Comparison of ENCODE assay signal across 10 mouse cellular contexts in genomic region chr6:29672563-29673411, GRCm38 (mm10). TPM values are rescaled to one million over a fixed set of nuclear protein-coding genes. Genes with fewer than 3 reads are reported as not detected.
DNase-seq lines count a peak whose midpoint lies in the region; ATAC-seq and TF ChIP-seq lines count a peak whose summit lies in the region.
"Had no signal": no experiment of that assay in that cellular context is flagged by ENCODE, and none has a peak within 500 bp of the region (broad histone marks: within the 10 kb centered on the region; RNA-seq: fewer than 3 reads in every experiment).

No protein-coding gene starts in this region.

- H3K4me2 ChIP-seq in embryonic facial prominence, embryonic 15.5 days (replicated peaks) = no peak overlapping the region
- H3K4me2 ChIP-seq in midbrain, postnatal 0 days (ENCODE audit: low read depth, low read length, poor library complexity, severe bottlenecking) = no peak overlapping the region
- no peak overlapping the region for H3K4me2 ChIP-seq in heart, embryonic 11.5 days

- H3K4me1 ChIP-seq in embryonic facial prominence, embryonic 15.5 days = 0 out of 2 replicates have a peak, but pooled peaks cover 5% of the 10 kb centered on the region
- H3K4me1 ChIP-seq in midbrain, postnatal 0 days (ENCODE audit: insufficient read depth, low read length) = 0 out of 2 replicates have a peak, but pooled peaks cover 2% of the 10 kb centered on the region
- 0 out of 2 replicates have a peak, but pooled peaks cover 4% of the 10 kb centered on the region for H3K4me1 ChIP-seq in heart, embryonic 11.5 days (ENCODE audit: control insufficient read depth, insufficient read depth, low read length)

- WGBS in embryonic facial prominence, embryonic 15.5 days = 18% methylated on average over 12 of the region's 12 CpGs
- WGBS in midbrain, postnatal 0 days = 25% methylated on average over 12 of the region's 12 CpGs
- 19% methylated on average over 12 of the region's 12 CpGs for WGBS in heart, embryonic 11.5 days (ENCODE audit: insufficient replicate concordance)

- peak; percentile 47 for ATAC-seq in embryonic facial prominence, embryonic 15.5 days (ENCODE audit: insufficient number of reproducible peaks, low FRiP score, low TSS enrichment, low read depth)
- ATAC-seq in midbrain, postnatal 0 days (ENCODE audit: low FRiP score) = no peak
- ATAC-seq in heart, embryonic 11.5 days (replicated peaks; ENCODE audit: insufficient number of reproducible peaks, low FRiP score, low TSS enrichment) = no peak

- TF ChIP-seq CTCF in layer of hippocampus, adult 2 months (conservative IDR thresholded peaks at IDR 0.05) = no peak
- TF ChIP-seq CTCF in midbrain, postnatal 0 days (IDR thresholded peaks at IDR 0.05) = no peak

- H3K9ac ChIP-seq in embryonic facial prominence, embryonic 15.5 days = no peak overlapping the region
- H3K9ac ChIP-seq in midbrain, postnatal 0 days (replicated peaks; ENCODE audit: low read length, poor library complexity, severe bottlenecking) = no peak overlapping the region
- H3K9ac ChIP-seq in heart, embryonic 11.5 days (ENCODE audit: low read depth, low read length) = no peak overlapping the region

- DNase-seq in layer of hippocampus, adult 2 months (ENCODE audit: low spot score in 2 of 2) = no peak
- DNase-seq in layer of hippocampus, adult 9-11 months = no peak
- DNase-seq in Muller cell, postnatal 12 days (ENCODE audit: inconsistent ontology term) = peak; percentile 63
- DNase-seq in midbrain, postnatal 0 days (ENCODE audit: low spot score) = no peak
- DNase-seq in thymus, postnatal 36 days = no peak
- no peak for DNase-seq in urinary bladder, postnatal 10 days (ENCODE audit: low spot score)
- DNase-seq: gastrocnemius, postnatal 36 days; lung, adult 18-20 months had no signal

- no peaks in the 10 kb centered on the region for H3K36me3 ChIP-seq in embryonic facial prominence, embryonic 15.5 days
- H3K36me3 ChIP-seq in midbrain, postnatal 0 days (ENCODE audit: insufficient read depth, low read length) = no peaks in the 10 kb centered on the region
- H3K36me3 ChIP-seq in heart, embryonic 11.5 days (ENCODE audit: control insufficient read depth, insufficient read depth, low read length) = no peaks in the 10 kb centered on the region

- H3K27me3 ChIP-seq in embryonic facial prominence, embryonic 15.5 days = no peaks in the 10 kb centered on the region
- no peaks in the 10 kb centered on the region for H3K27me3 ChIP-seq in midbrain, postnatal 0 days (ENCODE audit: insufficient read depth, low read length)
- H3K27me3 ChIP-seq in heart, embryonic 11.5 days (ENCODE audit: control insufficient read depth, insufficient read depth, low read length) = no peaks in the 10 kb centered on the region

- H3K9me3 ChIP-seq in embryonic facial prominence, embryonic 15.5 days (replicated peaks) = no peaks in the 10 kb centered on the region
- H3K9me3 ChIP-seq in midbrain, postnatal 0 days (ENCODE audit: low read length) = no peaks in the 10 kb centered on the region
- H3K9me3 ChIP-seq in heart, embryonic 11.5 days (replicated peaks; ENCODE audit: control insufficient read depth, low read length) = no peaks in the 10 kb centered on the region

- peak overlapping the region; percentile 61 for H3K27ac ChIP-seq in layer of hippocampus, adult 2 months
- peak overlapping the region; percentile 65 for H3K27ac ChIP-seq in embryonic facial prominence, embryonic 15.5 days (replicated peaks)
- peak overlapping the region; percentile 48; the same call in 1 of the 2 replicates for H3K27ac ChIP-seq in midbrain, postnatal 0 days (ENCODE audit: low read depth, low read length)
- H3K27ac ChIP-seq in heart, embryonic 11.5 days (ENCODE audit: low read depth, low read length) = no peak overlapping the region

- no peak overlapping the region for H3K4me3 ChIP-seq in layer of hippocampus, adult 2 months
- no peak overlapping the region for H3K4me3 ChIP-seq in embryonic facial prominence, embryonic 15.5 days (replicated peaks)
- no peak overlapping the region for H3K4me3 ChIP-seq in midbrain, postnatal 0 days (ENCODE audit: low read depth, low read length)
- H3K4me3 ChIP-seq in heart, embryonic 11.5 days (ENCODE audit: low read depth, low read length) = no peak overlapping the region

RNA-seq across cellular contexts. Expression of gene Tspan33, which starts 21.2 kb away (rescaled TPM):
- total RNA-seq in layer of hippocampus, adult 2 months (2021) = 10 to 100 TPM; 31.7 to 34.8 TPM
- polyA plus RNA-seq in embryonic facial prominence, embryonic 15.5 days (2015; fragmentation: Nextera tagmentation; extraction: Ambion mirVana) = 8.0 and 8.1 TPM in 2 replicates
- 13.8 and 18.5 TPM in 2 replicates for total RNA-seq in midbrain, postnatal 0 days (2014; rRNA removed)
- polyA plus RNA-seq in midbrain, postnatal 0 days (2015; fragmentation: Nextera tagmentation; extraction: Ambion mirVana) = 10.7 and 12.4 TPM in 2 replicates
- 11.9 and 12.1 TPM in 2 replicates for polyA plus RNA-seq in heart, embryonic 11.5 days (2014; fragmentation: Nextera tagmentation; extraction: Ambion mirVana)
